Mouse (Mus musculus) MEL (cell line): Measurements from ENCODE around the gene Wwc2. TPM values are rescaled to one million over a fixed set of nuclear protein-coding genes. Genes with fewer than 3 reads are reported as not detected.

ENCODE experiments used
- DNase-seq: peaks from one replicate; pipeline ENCODE4 v3.0.0; 2011; ENCODE audit warnings: low read depth, low spot score
- H3K27ac ChIP-seq: 2 replicates; pipeline ENCODE4 v1.5.1; 2012; ENCODE audit warnings: low read depth, mild to moderate bottlenecking, control low read depth, low read length, moderate library complexity; ENCODE audit not compliant: control insufficient read depth
- H3K27me3 ChIP-seq, 2 experiments: fragments of 150-350 bp in 1 of 2; sonication (generic) in 1 of 2; 2 replicates each; pipeline ENCODE4 v1.6.1; 2012; ENCODE audit warnings: low read length in 2 of 2, mild to moderate bottlenecking in 2 of 2, improper control_type of control experiment in 1 of 2, moderate library complexity in 1 of 2; ENCODE audit not compliant: insufficient read depth in 2 of 2, control insufficient read depth in 1 of 2
- H3K36me3 ChIP-seq, 2 experiments: 2 replicates each; pipeline ENCODE4 v1.6.1; 2012 to 2014; ENCODE audit warnings: low read length in 2 of 2, improper control_type of control experiment in 1 of 2, inconsistent platforms in 1 of 2, mild to moderate bottlenecking in 1 of 2; ENCODE audit not compliant: insufficient read depth in 2 of 2, control insufficient read depth in 1 of 2
- H3K4me1 ChIP-seq, 2 experiments: fragments of 150-350 bp in 1 of 2; sonication (generic) in 1 of 2; 2 replicates each; pipeline ENCODE4 v1.6.1; 2012; ENCODE audit warnings: low read length in 2 of 2, improper control_type of control experiment in 1 of 2, mild to moderate bottlenecking in 1 of 2; ENCODE audit not compliant: insufficient read depth in 2 of 2, control insufficient read depth in 1 of 2
- H3K4me3 ChIP-seq, 2 experiments: fragments of 150-350 bp in 1 of 2; sonication (generic) in 1 of 2; 2 replicates each; pipeline ENCODE4 v1.5.1; 2012; ENCODE audit warnings: low read depth in 2 of 2, low read length in 2 of 2, mild to moderate bottlenecking in 2 of 2, moderate library complexity in 2 of 2, control low read depth in 1 of 2, improper control_type of control experiment in 1 of 2; ENCODE audit not compliant: control insufficient read depth in 1 of 2, insufficient read depth in 1 of 2
- H3K79me2 ChIP-seq: 2 replicates; pipeline ENCODE4 v1.6.1; 2012; ENCODE audit warnings: mild to moderate bottlenecking, low read length, moderate library complexity; ENCODE audit not compliant: control insufficient read depth, poor library complexity, insufficient read depth
- H3K9ac ChIP-seq: 2 replicates; pipeline ENCODE4 v1.6.1; 2012; ENCODE audit warnings: low read depth, mild to moderate bottlenecking, control low read depth, low read length, moderate library complexity; ENCODE audit not compliant: control insufficient read depth, poor library complexity, severe bottlenecking
- H3K9me3 ChIP-seq: fragments of 150-350 bp; sonication (generic); replicated peaks from 2 replicates; pipeline ENCODE4 v1.6.1; 2012; ENCODE audit warnings: mild to moderate bottlenecking, low read length, improper control_type of control experiment, moderate library complexity; ENCODE audit not compliant: insufficient read depth
- BHLHE40 ChIP-seq: IDR thresholded peaks from 2 replicates; pipeline ENCODE4 v1.6.1; 2012; ENCODE audit warnings: low read depth, mild to moderate bottlenecking, inconsistent platforms, low read length, improper control_type of control experiment, borderline replicate concordance
- CTCF ChIP-seq, 3 experiments: IDR thresholded peaks in 2 of 3; conservative IDR thresholded peaks in 1 of 3; 2 replicates each; pipeline ENCODE4 v1.5.1; 2011 to 2012; ENCODE audit warnings: low read length in 3 of 3, low read depth in 2 of 3, mild to moderate bottlenecking in 2 of 3, improper control_type of control experiment in 1 of 3, inconsistent platforms in 1 of 3, mixed read lengths in 1 of 3, moderate library complexity in 1 of 3; ENCODE audit not compliant: control insufficient read depth in 1 of 3, insufficient read depth in 1 of 3, poor library complexity in 1 of 3, severe bottlenecking in 1 of 3
- E2F4 ChIP-seq: IDR thresholded peaks from 2 replicates; pipeline ENCODE4 v1.6.1; 2011; ENCODE audit warnings: low read depth, low read length, improper control_type of control experiment, borderline replicate concordance
- ELF1 ChIP-seq: IDR thresholded peaks from 2 replicates; pipeline ENCODE4 v1.6.1; 2014; ENCODE audit warnings: low read depth, mild to moderate bottlenecking, inconsistent platforms, low read length, improper control_type of control experiment, moderate library complexity
- GABPA ChIP-seq: IDR thresholded peaks from 2 replicates; pipeline ENCODE4 v1.6.1; 2012; ENCODE audit warnings: low read depth, mild to moderate bottlenecking, inconsistent platforms, low read length, improper control_type of control experiment, moderate library complexity
- GATA1 ChIP-seq: IDR thresholded peaks from 2 replicates; pipeline ENCODE4 v1.6.1; 2011; ENCODE audit warnings: low read depth, low read length, improper control_type of control experiment
- HCFC1 ChIP-seq: IDR thresholded peaks from 2 replicates; pipeline ENCODE4 v1.6.1; 2012; ENCODE audit warnings: low read depth, mild to moderate bottlenecking, inconsistent platforms, low read length, improper control_type of control experiment, moderate library complexity
- JUND ChIP-seq: IDR thresholded peaks from 2 replicates; pipeline ENCODE4 v1.6.1; 2011; ENCODE audit warnings: low read depth, mild to moderate bottlenecking, improper control_type of control experiment, low read length
- KAT2A ChIP-seq: conservative IDR thresholded peaks from 2 replicates; pipeline ENCODE4 v1.6.1; 2012; ENCODE audit warnings: low read depth, low read length, improper control_type of control experiment, inconsistent platforms
- MAZ ChIP-seq: IDR thresholded peaks from 2 replicates; pipeline ENCODE4 v1.6.1; 2012; ENCODE audit warnings: low read depth, mild to moderate bottlenecking, inconsistent platforms, low read length, improper control_type of control experiment
- MXI1 ChIP-seq: IDR thresholded peaks from 2 replicates; pipeline ENCODE4 v1.6.1; 2011; ENCODE audit warnings: mild to moderate bottlenecking, low read depth, low read length, improper control_type of control experiment
- MYC ChIP-seq: IDR thresholded peaks from 2 replicates; pipeline ENCODE4 v1.6.1; 2011; ENCODE audit warnings: low read depth, mild to moderate bottlenecking, low read length, improper control_type of control experiment, moderate library complexity
- RAD21 ChIP-seq: IDR thresholded peaks from 2 replicates; pipeline ENCODE4 v1.6.1; 2011; ENCODE audit warnings: mild to moderate bottlenecking, low read depth, low read length, improper control_type of control experiment
- SIN3A ChIP-seq: IDR thresholded peaks from 2 replicates; pipeline ENCODE4 v1.6.1; 2012; ENCODE audit warnings: low read length, improper control_type of control experiment, inconsistent platforms
- TAL1 ChIP-seq: IDR thresholded peaks from 2 replicates; pipeline ENCODE4 v1.6.1; 2012; ENCODE audit warnings: mild to moderate bottlenecking, inconsistent platforms, low read length, moderate library complexity, mixed read lengths
- TBP ChIP-seq: IDR thresholded peaks from 2 replicates; pipeline ENCODE4 v1.8.0; 2011; ENCODE audit warnings: low read depth, low read length, improper control_type of control experiment
- TCF12 ChIP-seq: IDR thresholded peaks from 2 replicates; pipeline ENCODE4 v1.6.1; 2014; ENCODE audit warnings: low read depth, mild to moderate bottlenecking, inconsistent platforms, low read length, improper control_type of control experiment, moderate library complexity
- USF2 ChIP-seq, 2 experiments: IDR thresholded peaks; 2 replicates each; pipeline ENCODE4 v1.6.1; 2011 to 2012; ENCODE audit warnings: improper control_type of control experiment in 2 of 2, low read length in 2 of 2, borderline replicate concordance in 1 of 2, inconsistent platforms in 1 of 2, low read depth in 1 of 2, mild to moderate bottlenecking in 1 of 2; ENCODE audit not compliant: insufficient read depth in 1 of 2
- ZC3H11A ChIP-seq: IDR thresholded peaks from 2 replicates; pipeline ENCODE4 v1.6.1; 2012; ENCODE audit warnings: low read depth, mild to moderate bottlenecking, inconsistent platforms, low read length, improper control_type of control experiment
- polyA plus RNA-seq, 2 experiments: library from polyadenylated mRNA; stranded (reverse) in 1 of 2; unstranded in 1 of 2; fragments of >175 nt in 1 of 2; fragments of >200 nt in 1 of 2; gene quantifications; 2 replicates each; pipeline versions ENCODE4 v1.2.1 to v1.2.4; 2012; ENCODE audit warnings: low replicate concordance in 2 of 2, low read depth in 1 of 2; ENCODE audit not compliant: insufficient read length in 2 of 2, insufficient read depth in 1 of 2, missing spikeins in 1 of 2
- total RNA-seq: library from RNA; depleted of rRNA; stranded (reverse); fragments of 300-350 nt; gene quantifications from 2 replicates; pipeline ENCODE4 v1.2.3, GENCODE M21; 2012

Gene Wwc2
- total and polyA plus RNA-seq, 3 experiments = 7.5 to 14.8 TPM; not detected in 1

DNA sequence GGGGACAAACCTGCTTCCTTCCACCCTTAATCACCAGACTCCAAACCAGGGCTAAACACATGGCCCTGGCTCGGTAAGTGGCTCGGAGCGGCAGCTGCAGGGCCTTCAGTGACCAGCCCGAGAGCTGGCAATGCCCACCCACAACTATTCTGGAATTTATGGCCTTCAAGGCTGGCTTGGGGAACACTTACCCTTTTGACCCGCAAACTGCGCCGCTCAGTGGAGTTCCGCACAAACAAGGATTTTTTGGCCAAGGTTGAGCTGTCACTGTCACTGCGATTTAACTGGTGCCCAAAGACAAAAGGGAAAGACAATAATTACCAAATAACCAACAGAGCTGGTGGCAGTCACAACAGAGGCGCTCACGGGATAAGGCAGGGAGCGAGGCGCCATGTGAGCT lies 144.8 kb downstream of the Wwc2 start:
- no peak overlapping the region for H3K27ac ChIP-seq
- H3K4me3 ChIP-seq = no peak overlapping the region
- H3K9ac ChIP-seq = no peak overlapping the region
- H3K9me3 ChIP-seq = no peaks in the 10 kb centered on the region
- no peaks in the 10 kb centered on the region for H3K27me3 ChIP-seq
- H3K4me1 ChIP-seq = no peaks in the 10 kb centered on the region
- H3K36me3 ChIP-seq = no peaks in the 10 kb centered on the region
- no peak for DNase-seq
- TF ChIP-seq GATA1 = no peak
- no peaks in the 10 kb centered on the region for H3K79me2 ChIP-seq

DNA sequence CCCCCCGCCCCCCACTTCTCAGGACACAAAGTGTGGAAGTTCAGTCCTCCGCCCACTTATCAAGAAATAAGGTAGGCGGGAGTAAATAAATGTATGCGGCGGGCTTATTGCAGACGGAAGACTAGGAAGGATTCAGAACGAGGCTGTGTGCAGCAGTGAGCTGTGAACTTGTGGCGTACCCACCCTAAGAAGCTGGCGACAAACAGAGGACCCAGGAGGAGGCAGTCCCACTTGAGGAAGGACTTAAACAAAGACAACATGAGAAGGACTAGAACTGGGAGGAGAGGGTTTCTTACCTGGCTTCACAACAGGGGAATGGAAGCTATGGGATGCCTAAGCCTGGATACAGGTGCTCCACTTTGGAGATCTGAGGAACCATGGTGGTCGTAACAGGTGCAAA lies 147.1 kb downstream of the Wwc2 start:
- Histone ChIP-seq H3K9me3 (no peaks in the 10 kb centered on the region), H3K4me3 (no peak overlapping the region), H3K9ac (no peak overlapping the region), H3K27me3 (no peaks in the 10 kb centered on the region), H3K79me2 (no peaks in the 10 kb centered on the region), H3K36me3 (no peaks in the 10 kb centered on the region; a peak in 1 of 4 replicates), H3K27ac (no peak overlapping the region), H3K4me1 (no peaks in the 10 kb centered on the region)
- no peak for TF ChIP-seq JUND
- no peak for TF ChIP-seq MYC
- TF ChIP-seq E2F4 = no peak
- no peak for TF ChIP-seq TAL1
- no peak for TF ChIP-seq SIN3A
- no peak for TF ChIP-seq TBP
- TF ChIP-seq ELF1 = no peak
- no peak for TF ChIP-seq GABPA
- TF ChIP-seq KAT2A = no peak
- TF ChIP-seq BHLHE40 = no peak
- no peak for TF ChIP-seq MXI1
- TF ChIP-seq RAD21 = no peak
- TF ChIP-seq HCFC1 = no peak
- no peak for TF ChIP-seq MAZ
- no peak for TF ChIP-seq ZC3H11A
- no peak for TF ChIP-seq TCF12
- TF ChIP-seq CTCF (IDR thresholded peaks at IDR 0.05 in 2 of 3, conservative IDR thresholded peaks at IDR 0.05 in 1 of 3; ENCODE audit: control insufficient read depth in 1 of 3, insufficient read depth in 1 of 3, low read depth in 2 of 3, low read length in 3 of 3, poor library complexity in 1 of 3, severe bottlenecking in 1 of 3) = no peak
- TF ChIP-seq USF2 (IDR thresholded peaks at IDR 0.05; ENCODE audit: borderline replicate concordance in 1 of 2, insufficient read depth in 1 of 2, low read depth in 1 of 2, low read length in 2 of 2) = no peak
- no peak for DNase-seq
